Mouse (Mus musculus) intestine, embryonic 15.5 days (tissue): ENCODE results near the gene Polr2h. TPM values are rescaled to one million over a fixed set of nuclear protein-coding genes. Genes with fewer than 3 reads are reported as not detected.

ENCODE experiments used
- ATAC-seq: fragments of 200-750 bp; cut with Nextera tagmentation; 2 replicates; pipeline ENCODE4 v1.8.0; 2017; ENCODE audit warnings: moderate TSS enrichment, moderate library complexity
- H3K27ac ChIP-seq: fragments of 300-500 bp; sonication (generic); 2 replicates; pipeline ENCODE4 v1.5.1; 2015; ENCODE audit warnings: mild to moderate bottlenecking, inconsistent platforms
- H3K27me3 ChIP-seq: fragments of 300-500 bp; sonication (generic); replicated peaks from 2 replicates; pipeline ENCODE4 v1.6.1; 2015; ENCODE audit warnings: inconsistent platforms
- H3K36me3 ChIP-seq: fragments of 300-500 bp; sonication (generic); 2 replicates; pipeline ENCODE4 v1.6.1; 2015; ENCODE audit warnings: inconsistent platforms
- H3K4me1 ChIP-seq: fragments of 300-500 bp; sonication (generic); replicated peaks from 2 replicates; pipeline ENCODE4 v1.6.1; 2015; ENCODE audit warnings: inconsistent platforms
- H3K4me2 ChIP-seq: fragments of 300-500 bp; sonication (generic); replicated peaks from 2 replicates; pipeline ENCODE4 v1.6.1; 2015; ENCODE audit warnings: mild to moderate bottlenecking, inconsistent platforms
- H3K4me3 ChIP-seq: fragments of 300-500 bp; sonication (generic); replicated peaks from 2 replicates; pipeline ENCODE4 v1.5.1; 2015; ENCODE audit warnings: inconsistent platforms
- H3K9ac ChIP-seq: fragments of 300-500 bp; sonication (generic); 2 replicates; pipeline ENCODE4 v1.6.1; 2015; ENCODE audit warnings: inconsistent platforms
- H3K9me3 ChIP-seq: fragments of 300-500 bp; sonication (generic); 2 replicates; pipeline ENCODE4 v1.6.1; 2016; ENCODE audit warnings: inconsistent platforms
- WGBS: fragments of 180-500 bp; shearing (Covaris S2); methylation state at CpG from one replicate; pipeline ENCODE4 v1.1.7; 2015; 5-methylcytosine and 5-hydroxymethylcytosine counted together
- polyA plus RNA-seq: library from polyadenylated mRNA; unstranded; fragments of >200 nt; fragmentation: Nextera tagmentation; extraction: Ambion mirVana; gene quantifications from 2 replicates; pipeline ENCODE4 v1.2.1, GENCODE M21; 2015

Polr2h gene
- polyA plus RNA-seq, 1 experiment from 2014 or later, result 104 TPM

- Histone ChIP-seq H3K4me1 (no peaks in the 10 kb centered on the region), H3K9me3 (no peaks in the 10 kb centered on the region), H3K36me3 (no peaks in the 10 kb centered on the region), H3K27me3 (no peaks in the 10 kb centered on the region), H3K27ac (no peak overlapping the region), H3K4me3 (no peak overlapping the region), H3K4me2 (no peak overlapping the region), H3K9ac (no peak overlapping the region)
- no peak for ATAC-seq
- 88% methylated on average over 5 of the region's 5 CpGs for WGBS
Measured at GRCm38 (mm10) chr16:20756052-20756451, 38.6 kb downstream of the Polr2h start.

DNA sequence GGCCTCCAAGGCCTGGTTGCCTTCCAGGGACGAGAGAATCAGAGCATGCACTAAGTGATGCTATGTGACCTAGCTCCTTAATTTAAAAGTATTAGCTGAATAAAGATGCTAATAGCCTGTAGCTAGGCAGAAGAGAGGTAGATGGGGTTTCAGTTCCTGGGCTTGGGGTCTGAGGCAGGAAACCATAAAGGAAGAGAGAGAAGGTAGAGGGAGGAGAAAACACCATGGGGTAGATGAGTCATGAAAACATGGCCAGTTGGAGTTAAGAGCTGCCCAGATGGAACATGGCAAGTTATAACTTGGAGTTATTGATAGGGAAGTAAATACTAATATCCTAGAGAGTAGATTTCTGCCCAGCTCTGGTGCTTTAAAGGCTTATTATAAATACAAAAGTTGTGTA, 39.9 kb downstream of the Polr2h start:
- Histone ChIP-seq H3K4me3 (no peak overlapping the region), H3K27ac (no peak overlapping the region), H3K4me2 (no peak overlapping the region), H3K9me3 (no peaks in the 10 kb centered on the region), H3K27me3 (no peaks in the 10 kb centered on the region), H3K36me3 (no peaks in the 10 kb centered on the region), H3K4me1 (no peaks in the 10 kb centered on the region), H3K9ac (no peak overlapping the region)
- 70% methylated on average over 1 of the region's 1 CpGs for WGBS
- ATAC-seq, result no peak

- ATAC-seq, result no peak
- H3K9ac ChIP-seq, result no peak overlapping the region
- no peaks in the 10 kb centered on the region for H3K36me3 ChIP-seq
- H3K9me3 ChIP-seq, result no peaks in the 10 kb centered on the region
- WGBS, result 12% methylated on average over 3 of the region's 3 CpGs
- no peaks in the 10 kb centered on the region for H3K27me3 ChIP-seq
- H3K4me2 ChIP-seq, result no peak overlapping the region
- no peak overlapping the region for H3K27ac ChIP-seq
- H3K4me3 ChIP-seq, result no peak overlapping the region
- no peaks in the 10 kb centered on the region for H3K4me1 ChIP-seq
Measured at GRCm38 (mm10) chr16:20761681-20762080, 44.2 kb downstream of the Polr2h start.

DNA sequence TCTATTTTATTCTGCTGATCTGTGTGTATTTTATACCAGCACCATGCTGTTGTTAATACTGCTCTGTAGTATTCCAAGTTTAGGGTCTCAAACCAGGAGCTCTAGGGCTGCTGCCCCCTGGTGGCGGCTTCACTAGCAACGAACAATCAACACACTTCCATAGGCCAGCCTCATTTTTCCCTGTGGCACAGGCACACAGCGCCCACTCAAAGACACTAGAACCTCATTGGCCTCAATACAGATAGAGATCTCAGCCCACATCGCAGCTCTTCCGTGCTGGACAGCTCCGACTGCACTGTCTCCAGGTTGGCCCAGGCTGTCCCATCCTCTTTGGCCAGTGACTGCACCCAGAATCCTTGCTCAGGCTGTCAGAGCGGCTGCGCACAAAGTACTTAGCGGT, 47.8 kb downstream of the Polr2h start:
- H3K27ac ChIP-seq, result no peak overlapping the region
- no peak overlapping the region for H3K4me2 ChIP-seq
- no peak overlapping the region for H3K9ac ChIP-seq
- no peak for ATAC-seq
- no peaks in the 10 kb centered on the region for H3K4me1 ChIP-seq
- H3K36me3 ChIP-seq, result no peaks in the 10 kb centered on the region
- no peak overlapping the region for H3K4me3 ChIP-seq
- H3K9me3 ChIP-seq, result no peaks in the 10 kb centered on the region
- no peaks in the 10 kb centered on the region for H3K27me3 ChIP-seq
- 49% methylated on average over 9 of the region's 9 CpGs for WGBS

Other genes with a start within 250 kb of the Polr2h start
- 99.4 and 102 TPM in 2 replicates for gene Eif2b5, start 218.8 kb upstream of the Polr2h start, polyA plus RNA-seq
- 18.1 and 19.5 TPM in 2 replicates for gene Dvl3, start 200.7 kb upstream of the Polr2h start, polyA plus RNA-seq
- gene Ap2m1, start 182.2 kb upstream of the Polr2h start, polyA plus RNA-seq, result 614 and 624 TPM in 2 replicates
- gene Abcf3, start 169.1 kb upstream of the Polr2h start, polyA plus RNA-seq, result 58.6 and 59.0 TPM in 2 replicates
- 5.5 and 7.0 TPM in 2 replicates for gene Vwa5b2, start 128.2 kb upstream of the Polr2h start, polyA plus RNA-seq
- 32.0 and 37.2 TPM in 2 replicates for gene Eef1akmt4, start 106.1 kb upstream of the Polr2h start, polyA plus RNA-seq
- gene Gm49333, start 106.1 kb upstream of the Polr2h start, polyA plus RNA-seq, result 0.19 TPM in 1 of 2 replicates, not detected in the other
- 40.1 and 46.0 TPM in 2 replicates for gene Alg3, start 105.9 kb upstream of the Polr2h start, polyA plus RNA-seq
- 0.83 and 0.97 TPM in 2 replicates for gene Camk2n2, start 96.4 kb upstream of the Polr2h start, polyA plus RNA-seq
- gene Ece2, start 87.8 kb upstream of the Polr2h start, polyA plus RNA-seq, result 1.3 and 1.6 TPM in 2 replicates
- gene Psmd2, start 66.0 kb upstream of the Polr2h start, polyA plus RNA-seq, result 283 and 284 TPM in 2 replicates
- gene Eif4g1, start 49.4 kb upstream of the Polr2h start, polyA plus RNA-seq, result 183 and 196 TPM in 2 replicates
- 6.3 and 6.7 TPM in 2 replicates for gene Fam131a, start 24.4 kb upstream of the Polr2h start, polyA plus RNA-seq
- 14.3 and 15.7 TPM in 2 replicates for gene Clcn2, start 81 bp downstream of the Polr2h start, polyA plus RNA-seq
- gene Chrd, start 15.5 kb downstream of the Polr2h start, polyA plus RNA-seq, result 3.3 and 3.6 TPM in 2 replicates
- 1.8 and 2.4 TPM in 2 replicates for gene Thpo, start 16.8 kb downstream of the Polr2h start, polyA plus RNA-seq